Mouse (Mus musculus) neural tube, embryonic 14.5 days (tissue): ENCODE results near the gene Zfp524. TPM values are rescaled to one million over a fixed set of nuclear protein-coding genes. Genes with fewer than 3 reads are reported as not detected.
"Not testable (repeated sequence)": the region's sequence is repeated elsewhere in the genome, so short reads cannot be mapped to it uniquely, and the experiment has no call there.

Experiments
- ATAC-seq: fragments of 200-750 bp; cut with Nextera tagmentation; 2 replicates; pipeline ENCODE4 v1.8.0; 2017; ENCODE audit warnings: low read depth, mild to moderate bottlenecking, moderate TSS enrichment, moderate library complexity
- H3K27ac ChIP-seq: fragments of 300-500 bp; sonication (generic); 2 replicates; pipeline ENCODE4 v1.5.1; 2014; ENCODE audit warnings: low read depth, mild to moderate bottlenecking, control low read depth, low read length, moderate library complexity, mixed read lengths
- H3K27me3 ChIP-seq: fragments of 300-500 bp; sonication (generic); 2 replicates; pipeline ENCODE4 v1.6.1; 2014; ENCODE audit warnings: low read length; ENCODE audit not compliant: control insufficient read depth, insufficient read depth
- H3K36me3 ChIP-seq: fragments of 300-500 bp; sonication (generic); 2 replicates; pipeline ENCODE4 v1.6.1; 2014; ENCODE audit warnings: low read length, mixed read lengths; ENCODE audit not compliant: control insufficient read depth, insufficient read depth
- H3K4me1 ChIP-seq: fragments of 300-500 bp; sonication (generic); 2 replicates; pipeline ENCODE4 v1.6.1; 2014; ENCODE audit warnings: low read length; ENCODE audit not compliant: control insufficient read depth, insufficient read depth
- H3K4me2 ChIP-seq: fragments of 300-500 bp; sonication (generic); 2 replicates; pipeline ENCODE4 v1.6.1; 2014; ENCODE audit warnings: mild to moderate bottlenecking, low read depth, low read length, control low read depth
- H3K4me3 ChIP-seq: fragments of 300-500 bp; sonication (generic); 2 replicates; pipeline ENCODE4 v1.5.1; 2014; ENCODE audit warnings: low read depth, low read length, control low read depth, mixed read lengths
- H3K9ac ChIP-seq: fragments of 300-500 bp; sonication (generic); replicated peaks from 2 replicates; pipeline ENCODE4 v1.6.1; 2014; ENCODE audit warnings: low read depth, mild to moderate bottlenecking, control low read depth, low read length, mixed read lengths
- H3K9me3 ChIP-seq: fragments of 300-500 bp; sonication (generic); 2 replicates; pipeline ENCODE4 v1.6.1; 2016; ENCODE audit warnings: low read length; ENCODE audit not compliant: control insufficient read depth
- WGBS: fragments of 180-500 bp; shearing (Covaris S2); extraction: QIAGEN DNeasy Blood & Tissue Kit; methylation state at CpG from one replicate; pipeline ENCODE4 v1.1.7; 2014; 5-methylcytosine and 5-hydroxymethylcytosine counted together
- polyA plus RNA-seq: library from polyadenylated mRNA; unstranded; fragments of >200 nt; fragmentation: Nextera tagmentation; extraction: Ambion mirVana; gene quantifications from 2 replicates; pipeline ENCODE4 v1.2.1, GENCODE M21; 2014

The Zfp524 gene
- polyA plus RNA-seq, 1 experiment from 2014 or later, result 5.9 TPM

GRCm38 (mm10) chr7:4993347-4993998 is 20.7 kb upstream of the Zfp524 start:
- 30% methylated on average over 52 of the region's 55 CpGs for WGBS
- Histone ChIP-seq H3K4me3 (peak overlapping the region; percentile 69; the same call in 1 of the 2 replicates), H3K9ac (peak overlapping the region; percentile 25; the same call in 1 of the 2 replicates), H3K27me3 (no peaks in the 10 kb centered on the region), H3K4me1 (peaks cover 26% of the 10 kb centered on the region), H3K9me3 (no peaks in the 10 kb centered on the region; the same call in 1 of the 2 replicates), H3K36me3 (peaks cover 14% of the 10 kb centered on the region), H3K27ac (no peak overlapping the region), H3K4me2 (peak overlapping the region; percentile 69)
- ATAC-seq, result no peak

DNA sequence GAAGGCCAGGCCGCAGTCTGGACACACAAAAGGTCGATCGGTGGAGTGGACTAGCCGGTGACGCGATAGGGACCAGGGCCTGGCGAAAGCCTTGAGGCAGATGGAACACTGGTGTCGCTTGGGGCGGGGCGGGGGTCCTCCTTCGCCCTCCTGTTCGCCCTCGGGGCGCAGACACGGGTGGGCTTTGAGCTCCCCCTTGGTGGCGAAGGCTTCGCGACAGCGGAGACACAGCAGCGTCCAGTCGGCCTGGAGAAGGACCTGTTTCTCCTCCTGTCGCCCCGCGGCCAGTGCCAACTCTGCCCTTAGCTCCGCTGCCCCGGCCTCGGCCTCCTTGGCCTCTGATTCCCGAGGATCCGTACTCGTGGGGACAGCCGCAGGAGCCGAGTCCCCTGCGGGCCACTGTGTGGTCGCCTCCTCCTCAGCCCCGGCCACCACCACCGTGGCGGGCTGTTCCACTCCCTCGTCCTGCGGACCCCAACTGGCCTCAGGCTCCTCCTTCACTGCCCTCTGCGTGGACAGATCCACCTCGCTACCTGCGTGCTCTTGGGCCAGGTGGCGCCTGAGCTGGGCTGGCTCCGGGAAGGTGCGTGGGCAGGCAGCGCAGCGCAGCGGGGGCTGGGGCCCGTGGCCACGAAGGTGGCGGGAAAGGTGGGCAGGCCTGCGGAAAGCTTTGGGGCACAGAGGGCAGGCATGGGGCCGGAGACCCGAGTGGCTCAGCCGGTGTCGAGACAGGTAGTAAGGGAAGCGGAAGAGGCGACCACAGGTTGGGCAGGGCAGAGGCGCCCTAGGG is 20.0 kb upstream of the Zfp524 start:
- Histone ChIP-seq H3K9me3 (no peaks in the 10 kb centered on the region; the same call in 1 of the 2 replicates), H3K36me3 (peaks cover 14% of the 10 kb centered on the region), H3K4me1 (peaks cover 26% of the 10 kb centered on the region), H3K27me3 (no peaks in the 10 kb centered on the region), H3K4me3 (peak overlapping the region; percentile 69), H3K27ac (no peak overlapping the region), H3K9ac (peak overlapping the region; percentile 78), H3K4me2 (peak overlapping the region; percentile 69)
- no peak for ATAC-seq
- WGBS, result 44% methylated on average over 56 of the region's 59 CpGs

DNA sequence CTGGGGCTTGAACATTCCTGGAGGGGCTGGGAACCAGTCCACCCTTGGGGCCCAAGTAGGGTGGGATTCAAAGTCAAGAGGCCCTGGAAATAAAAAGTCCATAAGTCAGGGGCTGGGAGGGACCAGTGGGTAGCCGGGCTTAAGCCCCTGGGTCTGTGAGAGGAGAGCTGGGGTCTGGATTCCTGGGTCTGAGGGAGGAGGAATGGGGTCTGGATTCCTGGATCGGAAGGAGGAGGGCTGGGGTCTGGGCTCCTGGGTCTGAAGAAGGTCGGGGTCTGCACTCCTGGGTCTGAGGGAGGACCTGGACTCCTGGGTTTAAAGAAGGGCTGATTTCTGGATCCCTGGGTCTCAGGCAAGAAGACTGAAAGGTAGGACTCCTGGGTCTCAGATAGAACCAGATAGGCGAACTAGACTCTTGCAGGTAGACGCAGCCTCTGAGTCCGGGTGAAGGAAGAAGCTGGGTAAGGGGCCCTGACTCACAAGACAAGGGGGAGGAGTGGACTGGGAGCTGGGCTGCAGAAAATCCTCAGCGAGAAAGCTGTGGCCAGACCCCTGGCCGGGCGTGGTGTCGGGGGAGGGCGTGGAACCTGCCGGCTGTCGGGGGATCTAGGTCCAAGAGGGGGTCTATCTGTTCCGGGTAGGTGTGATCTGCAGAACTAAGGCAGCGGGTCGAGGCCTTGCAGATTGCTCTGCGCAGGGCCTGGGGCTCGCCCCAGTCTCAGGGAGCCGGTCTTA is 18.8 kb upstream of the Zfp524 start:
- H3K4me1 ChIP-seq, result peaks cover 26% of the 10 kb centered on the region
- H3K4me3 ChIP-seq, result peak overlapping the region; percentile 69
- 8% methylated on average over 18 of the region's 19 CpGs for WGBS
- ATAC-seq, result peak; percentile 6; the same call in 1 of the 2 replicates
- H3K27ac ChIP-seq, result peak overlapping the region; percentile 63; the same call in 1 of the 2 replicates
- peak overlapping the region; percentile 69 for H3K4me2 ChIP-seq
- H3K36me3 ChIP-seq, result peaks cover 14% of the 10 kb centered on the region
- H3K9ac ChIP-seq, result peak overlapping the region; percentile 78
- H3K27me3 ChIP-seq, result no peaks in the 10 kb centered on the region
- H3K9me3 ChIP-seq, result no peaks in the 10 kb centered on the region; the same call in 1 of the 2 replicates

DNA sequence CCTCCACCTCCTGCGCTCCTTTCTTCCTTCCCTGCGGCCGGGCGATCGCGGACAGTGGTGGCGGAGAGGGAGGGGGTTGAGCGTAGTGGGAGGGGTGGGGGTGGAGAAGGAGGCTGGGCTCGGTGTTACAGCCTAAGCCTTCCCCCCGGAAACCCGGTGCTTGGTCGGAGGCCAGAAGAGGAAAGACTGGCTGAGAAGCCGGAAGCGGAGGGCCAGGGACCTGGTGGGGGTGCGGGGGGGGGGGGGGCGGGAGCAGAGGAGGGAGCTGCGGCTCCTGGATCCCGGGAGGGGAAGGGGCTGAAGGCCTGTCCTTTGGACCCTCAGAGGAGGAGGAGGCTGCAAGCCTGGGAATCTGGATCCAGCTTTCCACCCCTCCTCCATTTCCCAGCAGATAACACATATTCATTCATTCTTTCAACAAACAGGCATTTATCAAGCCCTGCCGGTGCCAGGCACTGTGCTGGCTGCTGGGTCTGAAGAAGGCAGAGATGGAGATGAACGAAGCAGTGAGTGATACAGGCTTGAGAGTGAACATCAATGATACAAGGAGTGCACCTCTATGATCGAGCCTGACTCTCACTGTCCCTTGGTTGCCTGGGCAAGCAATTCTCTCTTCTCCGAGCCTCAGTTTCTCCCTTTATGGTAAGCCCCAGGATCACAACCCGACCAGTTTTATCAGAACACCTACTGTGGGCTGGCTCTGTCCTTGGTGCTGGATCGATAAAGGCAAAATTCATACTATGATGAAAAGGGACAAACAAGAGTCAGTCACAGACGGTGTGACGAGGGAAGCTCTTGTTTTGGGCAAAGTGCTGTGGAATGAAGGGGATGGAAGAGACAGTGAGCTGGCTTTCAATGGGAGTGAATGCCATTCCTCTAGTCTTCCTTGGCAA is 18.0 kb upstream of the Zfp524 start, which contains the start of gene Zfp579:
Zfp579 (minus strand) TSS at position 156 of the 893 bp plus-strand sequence.
- Histone ChIP-seq H3K4me2 (peak within 1 kb of the TSS; percentile 69), H3K9me3 (no peaks in the 10 kb centered on the region), H3K36me3 (peaks cover 14% of the 10 kb centered on the region), H3K9ac (peak within 1 kb of the TSS; percentile 78), H3K4me1 (peaks cover 26% of the 10 kb centered on the region), H3K4me3 (peak within 1 kb of the TSS; percentile 69), H3K27ac (peak within 1 kb of the TSS; percentile 78), H3K27me3 (no peaks in the 10 kb centered on the region)
- ATAC-seq, result peak; percentile 83
- WGBS, result 6% methylated on average over 11 of the region's 26 CpGs

DNA sequence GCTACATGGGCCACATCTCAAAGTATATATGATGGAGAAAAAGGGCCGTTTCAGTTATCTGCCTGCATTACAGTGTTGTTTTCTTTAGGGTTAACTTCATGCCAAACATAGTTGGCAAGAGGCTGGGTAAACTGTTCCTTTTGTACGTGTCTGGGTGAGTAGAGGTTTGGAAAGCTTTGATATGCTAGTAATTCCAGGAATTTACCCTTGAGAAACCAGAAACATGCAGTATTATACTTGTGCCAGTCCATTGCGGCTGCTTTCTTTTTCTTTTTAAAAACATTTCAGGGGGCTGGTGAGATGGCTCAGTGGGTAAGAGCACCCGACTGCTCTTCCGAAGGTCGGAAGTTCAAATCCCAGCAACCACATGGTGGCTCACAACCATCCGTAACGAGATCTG is 17.3 kb upstream of the Zfp524 start:
- peak overlapping the region; percentile 69 for H3K4me3 ChIP-seq
- no peak overlapping the region; the same call in 1 of the 2 replicates for H3K27ac ChIP-seq
- no peaks in the 10 kb centered on the region for H3K9me3 ChIP-seq
- H3K4me2 ChIP-seq, result peak overlapping the region; percentile 69
- H3K36me3 ChIP-seq, result peaks cover 14% of the 10 kb centered on the region
- ATAC-seq, result no peak
- H3K9ac ChIP-seq, result peak overlapping the region; percentile 78; the same call in 1 of the 2 replicates
- 69% methylated on average over 6 of the region's 8 CpGs for WGBS
- H3K4me1 ChIP-seq, result peaks cover 26% of the 10 kb centered on the region
- H3K27me3 ChIP-seq, result no peaks in the 10 kb centered on the region

GRCm38 (mm10) chr7:4999876-5000275 is 14.3 kb upstream of the Zfp524 start:
- Histone ChIP-seq H3K4me3 (no peak overlapping the region), H3K4me1 (peaks cover 10% of the 10 kb centered on the region), H3K27ac (no peak overlapping the region), H3K9me3 (no peaks in the 10 kb centered on the region), H3K36me3 (no peaks in the 10 kb centered on the region), H3K9ac (no peak overlapping the region), H3K27me3 (no peaks in the 10 kb centered on the region), H3K4me2 (no peak overlapping the region)
- 75% methylated on average over 2 of the region's 2 CpGs for WGBS
- no peak for ATAC-seq

- ATAC-seq, result not testable (repeated sequence)
- WGBS, result 65% methylated on average over 8 of the region's 8 CpGs
Observed at GRCm38 (mm10) chr7:5002876-5003275, 11.3 kb upstream of the Zfp524 start.

DNA sequence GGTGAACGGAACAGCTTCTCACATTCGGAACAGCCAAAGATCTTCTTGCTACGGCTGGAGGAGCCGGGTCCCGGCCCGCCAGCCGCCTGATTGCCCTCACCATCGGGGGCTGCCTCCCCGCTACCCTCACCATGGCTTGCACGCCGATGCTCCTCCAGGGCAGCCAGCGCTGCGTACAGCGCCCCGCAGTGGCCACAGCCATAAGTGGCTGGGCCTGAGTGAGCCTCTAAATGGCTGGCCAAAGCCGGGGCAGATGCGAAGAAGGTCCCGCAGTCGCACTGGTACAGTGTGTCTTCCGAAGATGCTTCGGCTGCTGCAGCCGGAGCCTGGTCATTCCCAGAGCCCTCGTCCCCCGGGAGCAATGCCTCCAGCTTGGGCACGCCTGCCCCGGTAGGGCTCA is 6.0 kb upstream of the Zfp524 start:
- 97% methylated on average over 26 of the region's 26 CpGs for WGBS
- Histone ChIP-seq H3K4me2 (no peak overlapping the region), H3K9me3 (no peaks in the 10 kb centered on the region), H3K9ac (no peak overlapping the region), H3K4me3 (no peak overlapping the region), H3K27me3 (no peaks in the 10 kb centered on the region), H3K36me3 (peaks cover 40% of the 10 kb centered on the region), H3K4me1 (no peaks in the 10 kb centered on the region), H3K27ac (no peak overlapping the region)
- ATAC-seq, result no peak

More at GRCm38 (mm10) chr7:5002876-5003275, 11.3 kb upstream of the Zfp524 start:
- not testable (repeated sequence) for H3K27ac ChIP-seq, H3K4me2 ChIP-seq, H3K27me3 ChIP-seq, H3K36me3 ChIP-seq, H3K9me3 ChIP-seq, H3K4me1 ChIP-seq, H3K9ac ChIP-seq, H3K4me3 ChIP-seq
